Mouse (Mus musculus) spleen, adult 2 months (tissue): Measurements from ENCODE around the gene Slc25a34. TPM values are rescaled to one million over a fixed set of nuclear protein-coding genes. Genes with fewer than 3 reads are reported as not detected.

Experiments used
- DNase-seq, 2 experiments: peaks; one replicate each; pipeline versions ENCODE4 v3.0.0 to v3.0.0-alpha.2; 2012 to 2021; ENCODE audit warnings: low spot score in 2 of 2, low read depth in 1 of 2
- H3K27ac ChIP-seq: fragments of 200-500 bp; 2 replicates; pipeline ENCODE4 v1.5.1; 2012; ENCODE audit warnings: low read length, inconsistent platforms; ENCODE audit not compliant: insufficient read depth
- H3K27me3 ChIP-seq: fragments of 200-500 bp; 2 replicates; pipeline ENCODE4 v1.6.1; 2012; ENCODE audit warnings: mild to moderate bottlenecking, moderate library complexity, low read length, inconsistent platforms; ENCODE audit not compliant: control insufficient read depth, insufficient read depth
- H3K36me3 ChIP-seq: fragments of 200-500 bp; 2 replicates; pipeline ENCODE4 v1.6.1; 2012; ENCODE audit warnings: mild to moderate bottlenecking, low read length, inconsistent platforms; ENCODE audit not compliant: control insufficient read depth, insufficient read depth
- H3K4me1 ChIP-seq: fragments of 200-500 bp; 2 replicates; pipeline ENCODE4 v1.6.1; 2011; ENCODE audit warnings: inconsistent platforms; ENCODE audit not compliant: control insufficient read depth, insufficient read depth, insufficient read length
- H3K4me3 ChIP-seq: fragments of 200-500 bp; 2 replicates; pipeline ENCODE4 v1.5.1; 2011; ENCODE audit warnings: mild to moderate bottlenecking, inconsistent platforms; ENCODE audit not compliant: insufficient read depth, insufficient read length; ENCODE audit errors: extremely low read depth
- CTCF ChIP-seq: fragments of 200-500 bp; IDR thresholded peaks from 2 replicates; pipeline ENCODE4 v1.5.1; 2011; ENCODE audit warnings: mild to moderate bottlenecking, inconsistent platforms; ENCODE audit not compliant: insufficient read depth, insufficient read length, insufficient replicate concordance; ENCODE audit errors: extremely low read depth
- POLR2A ChIP-seq: fragments of 200-500 bp; IDR thresholded peaks from 2 replicates; pipeline ENCODE4 v1.6.1; 2011; ENCODE audit warnings: low read depth, low read length, inconsistent platforms
- WGBS: fragments of 180-500 bp; shearing (Covaris S2); methylation state at CpG from one replicate; pipeline ENCODE4 v1.1.7; 2018; 5-methylcytosine and 5-hydroxymethylcytosine counted together
- polyA plus RNA-seq: library from polyadenylated mRNA; depleted of rRNA; stranded (reverse); fragments of >200 nt; gene quantifications from 2 replicates; pipeline ENCODE4 v1.2.3, GENCODE M21; 2012

The Slc25a34 gene
- polyA plus RNA-seq, 1 experiment: 0.43 TPM

- H3K27ac ChIP-seq: no peak overlapping the region
- H3K4me3 ChIP-seq: no peak overlapping the region
- TF ChIP-seq CTCF: no peak
- no peak for TF ChIP-seq POLR2A
- WGBS: 81% methylated on average over 11 of the region's 11 CpGs
- no peaks in the 10 kb centered on the region for H3K4me1 ChIP-seq
- no peak for DNase-seq
- H3K27me3 ChIP-seq: no peaks in the 10 kb centered on the region
- no peaks in the 10 kb centered on the region for H3K36me3 ChIP-seq
Measured at GRCm38 (mm10) chr4:141576404-141576803, 47.2 kb downstream of the Slc25a34 start.

- no peak overlapping the region for H3K4me3 ChIP-seq
- 44% methylated on average over 27 of the region's 27 CpGs for WGBS
- no peaks in the 10 kb centered on the region for H3K36me3 ChIP-seq
- TF ChIP-seq POLR2A: no peak
- peak; percentile 94 for TF ChIP-seq CTCF
- no peaks in the 10 kb centered on the region for H3K4me1 ChIP-seq
- peak; percentile 47 to 79 for DNase-seq
- no peaks in the 10 kb centered on the region for H3K27me3 ChIP-seq
- H3K27ac ChIP-seq: no peak overlapping the region
Measured at GRCm38 (mm10) chr4:141574789-141575702, 48.6 kb downstream of the Slc25a34 start.

- Histone ChIP-seq H3K4me3 (no peak overlapping the region), H3K27me3 (no peaks in the 10 kb centered on the region), H3K27ac (no peak overlapping the region), H3K36me3 (no peaks in the 10 kb centered on the region), H3K4me1 (no peaks in the 10 kb centered on the region)
- 39% methylated on average over 6 of the region's 6 CpGs for WGBS
- DNase-seq: no peak
- TF ChIP-seq CTCF (no peak), POLR2A (no peak)
Measured at GRCm38 (mm10) chr4:141573359-141573966, 50.2 kb downstream of the Slc25a34 start.

GRCm38 (mm10) chr4:141572668-141573358 lies 50.8 kb downstream of the Slc25a34 start:
- TF ChIP-seq CTCF (no peak), POLR2A (no peak)
- Histone ChIP-seq H3K27ac (no peak overlapping the region), H3K36me3 (no peaks in the 10 kb centered on the region), H3K27me3 (no peaks in the 10 kb centered on the region), H3K4me3 (no peak overlapping the region), H3K4me1 (no peaks in the 10 kb centered on the region)
- 45% methylated on average over 7 of the region's 7 CpGs for WGBS
- no peak for DNase-seq

GRCm38 (mm10) chr4:141571934-141572333 lies 51.7 kb downstream of the Slc25a34 start:
- Histone ChIP-seq H3K36me3 (no peaks in the 10 kb centered on the region), H3K27me3 (no peaks in the 10 kb centered on the region), H3K4me3 (no peak overlapping the region), H3K4me1 (no peaks in the 10 kb centered on the region), H3K27ac (no peak overlapping the region)
- TF ChIP-seq CTCF (no peak), POLR2A (no peak)
- DNase-seq: no peak
- WGBS: 89% methylated on average over 10 of the region's 10 CpGs

- Histone ChIP-seq H3K27ac (no peak overlapping the region), H3K4me1 (no peaks in the 10 kb centered on the region), H3K27me3 (no peaks in the 10 kb centered on the region), H3K4me3 (no peak overlapping the region), H3K36me3 (no peaks in the 10 kb centered on the region)
- WGBS: 53% methylated on average over 6 of the region's 6 CpGs
- TF ChIP-seq POLR2A: no peak
- TF ChIP-seq CTCF: no peak
- no peak for DNase-seq
Measured at GRCm38 (mm10) chr4:141571337-141571739, 52.3 kb downstream of the Slc25a34 start.
